In genomic region chr7:142389961-142390650, GRCm38 (mm10) we compare ENCODE assay signal across 25 mouse cellular contexts. TPM values are rescaled to one million over a fixed set of nuclear protein-coding genes. Genes with fewer than 3 reads are reported as not detected.
DNase-seq lines count a peak whose midpoint lies in the region; ATAC-seq lines count a peak whose summit lies in the region.
"Had no signal": no experiment of that assay in that cellular context is flagged by ENCODE, and none has a peak within 500 bp of the region (broad histone marks: within the 10 kb centered on the region; RNA-seq: fewer than 3 reads in every experiment).

No protein-coding gene starts in this region.

- H3K27me3 ChIP-seq in hindbrain, embryonic 10.5 days (ENCODE audit: insufficient read depth, poor library complexity, severe bottlenecking), result 0 out of 2 replicates have a peak, but pooled peaks cover 6% of the 10 kb centered on the region
- H3K27me3 ChIP-seq in hindbrain, embryonic 16.5 days (replicated peaks; ENCODE audit: control insufficient read depth, insufficient read depth, low read length), result no peaks in the 10 kb centered on the region
- H3K27me3 ChIP-seq: embryonic facial prominence, embryonic 13.5 days; heart, embryonic 15.5 days had no signal

- no peak overlapping the region for H3K9ac ChIP-seq in hindbrain, embryonic 16.5 days (ENCODE audit: low read depth, low read length)
- H3K9ac ChIP-seq: embryonic facial prominence, embryonic 13.5 days; heart, embryonic 15.5 days; hindbrain, embryonic 12.5 days; lung, embryonic 14.5 days had no signal

- 84% methylated on average over 3 of the region's 3 CpGs for WGBS in hindbrain, embryonic 10.5 days
- WGBS in hindbrain, embryonic 16.5 days, result 94% methylated on average over 3 of the region's 3 CpGs

- ATAC-seq in granulocyte monocyte progenitor cell, adult 5-6 weeks (replicated peaks; ENCODE audit: poor library complexity, severe bottlenecking), result peak; percentile 46
- peak; percentile 31 for ATAC-seq in megakaryocyte, adult 5-6 weeks (ENCODE audit: poor library complexity, severe bottlenecking)
- no peak for ATAC-seq in hindbrain, embryonic 16.5 days
- ATAC-seq: activated CD4-positive, CD25-positive, alpha-beta regulatory T cell, adult 4 months; forebrain, embryonic 16.5 days; intestine, postnatal 0 days had no signal

- H3K4me2 ChIP-seq in hindbrain, embryonic 16.5 days (ENCODE audit: low read length), result no peak overlapping the region
- H3K4me2 ChIP-seq: embryonic facial prominence, embryonic 13.5 days; heart, embryonic 15.5 days; hindbrain, embryonic 12.5 days; lung, embryonic 14.5 days; midbrain, embryonic 11.5 days had no signal

- H3K36me3 ChIP-seq in hindbrain, embryonic 10.5 days, result peaks cover 5% of the 10 kb centered on the region
- no peaks in the 10 kb centered on the region for H3K36me3 ChIP-seq in hindbrain, embryonic 16.5 days (ENCODE audit: control insufficient read depth, insufficient read depth, low read length)

- peak; percentile 91 for DNase-seq in heart, adult 11 months
- DNase-seq in heart, postnatal 25 days (ENCODE audit: low spot score), result no peak
- DNase-seq in A20 (ENCODE audit: low read depth, low spot score), result peak; percentile 10
- DNase-seq in hindbrain, embryonic 10.5 days (ENCODE audit: low spot score), result no peak
- DNase-seq in embryo, embryonic 10.5 days (ENCODE audit: low spot score), result no peak
- DNase-seq: B cell, adult 2 months; cerebellum, adult 18-20 months; lung, embryonic 14.5 days; retina, postnatal 1 day; right cerebral cortex, postnatal 4 days had no signal

- no peak overlapping the region for H3K27ac ChIP-seq in hindbrain, embryonic 10.5 days
- no peak overlapping the region for H3K27ac ChIP-seq in hindbrain, embryonic 16.5 days (ENCODE audit: low read depth, low read length)
- H3K27ac ChIP-seq: embryonic facial prominence, embryonic 13.5 days; heart, embryonic 15.5 days; hindbrain, embryonic 12.5 days; left cerebral cortex, adult 2 months had no signal

- intact Hi-C loops in heart, postnatal 25 days (cut with DNase I), result loop anchor here (5.0 kb wide), 1 partner anchor 37 kb away; no protein-coding TSS in a partner anchor

- peaks cover 31% of the 10 kb centered on the region for H3K4me1 ChIP-seq in hindbrain, embryonic 10.5 days (replicated peaks)
- H3K4me1 ChIP-seq in hindbrain, embryonic 16.5 days (ENCODE audit: control insufficient read depth, insufficient read depth, low read depth, low read length), result peaks cover 15% of the 10 kb centered on the region

- no peaks in the 10 kb centered on the region for H3K9me3 ChIP-seq in hindbrain, embryonic 10.5 days
- no peaks in the 10 kb centered on the region for H3K9me3 ChIP-seq in hindbrain, embryonic 16.5 days (ENCODE audit: control insufficient read depth, low read length)
- H3K9me3 ChIP-seq: embryonic facial prominence, embryonic 13.5 days; heart, embryonic 15.5 days; hindbrain, embryonic 12.5 days had no signal

- no peak overlapping the region for H3K4me3 ChIP-seq in hindbrain, embryonic 10.5 days
- H3K4me3 ChIP-seq in hindbrain, embryonic 16.5 days (ENCODE audit: low read length), result no peak overlapping the region
- H3K4me3 ChIP-seq: embryonic facial prominence, embryonic 13.5 days; heart, embryonic 15.5 days; hindbrain, embryonic 12.5 days; layer of hippocampus, adult 2 months; left cerebral cortex, adult 2 months had no signal

RNA-seq across cellular contexts. Expression of gene Ctsd, which starts 2.3 kb away (rescaled TPM):
- 100 to 1,000 TPM; 692 to 727 TPM for total RNA-seq in heart, postnatal 25 days (2021)
- 152 and 191 TPM in 2 replicates for total RNA-seq in granulocyte monocyte progenitor cell, adult 5-6 weeks (2014; fragmentation: Nextera tagmentation)
- 128 and 144 TPM in 2 replicates for total RNA-seq in granulocyte monocyte progenitor cell, adult 5-6 weeks (2017)
- 193 and 197 TPM in 2 replicates for total RNA-seq in megakaryocyte, adult 5-6 weeks (2015)
- 218 and 236 TPM in 2 replicates for total RNA-seq in megakaryocyte, adult 5-6 weeks (2017)
- 159 and 198 TPM in 2 replicates for polyA plus RNA-seq in hindbrain, embryonic 10.5 days (2016; fragmentation: Nextera tagmentation; extraction: Ambion mirVana)
- polyA plus RNA-seq in hindbrain, embryonic 16.5 days (2015; fragmentation: Nextera tagmentation; extraction: Ambion mirVana), result 356 and 378 TPM in 2 replicates

RNA-seq across cellular contexts. Expression of gene Gm49369, which starts 7.6 kb away (rescaled TPM):
- 1 to 10 TPM; 3.0 to 4.1 TPM for total RNA-seq in heart, postnatal 25 days (2021)
- not detected in 2 replicates for total RNA-seq in granulocyte monocyte progenitor cell, adult 5-6 weeks (2014; fragmentation: Nextera tagmentation)
- 38.0 and 63.2 TPM in 2 replicates for total RNA-seq in granulocyte monocyte progenitor cell, adult 5-6 weeks (2017)
- not detected in 2 replicates for total RNA-seq in megakaryocyte, adult 5-6 weeks (2015)
- 24.9 and 36.8 TPM in 2 replicates for total RNA-seq in megakaryocyte, adult 5-6 weeks (2017)
- polyA plus RNA-seq in hindbrain, embryonic 10.5 days (2016; fragmentation: Nextera tagmentation; extraction: Ambion mirVana), result 1.5 TPM in 1 of 2 replicates, not detected in the other
- 6.4 TPM in 1 of 2 replicates, not detected in the other for polyA plus RNA-seq in hindbrain, embryonic 16.5 days (2015; fragmentation: Nextera tagmentation; extraction: Ambion mirVana)
- polyA plus RNA-seq: activated CD4-positive, CD25-positive, alpha-beta regulatory T cell, adult 4 months; embryonic facial prominence, embryonic 13.5 days; forebrain, embryonic 16.5 days; hindbrain, embryonic 12.5 days; intestine, postnatal 0 days; lung, embryonic 14.5 days had no signal

RNA-seq across cellular contexts. Expression of gene Ifitm10, which starts 16.6 kb away (rescaled TPM):
- 1 to 10 TPM; 1.8 to 2.0 TPM for total RNA-seq in heart, postnatal 25 days (2021)
- total RNA-seq in granulocyte monocyte progenitor cell, adult 5-6 weeks (2014; fragmentation: Nextera tagmentation), result 1.5 TPM in 1 of 2 replicates, not detected in the other
- total RNA-seq in granulocyte monocyte progenitor cell, adult 5-6 weeks (2017), result not detected in 2 replicates
- 2.1 and 3.6 TPM in 2 replicates for total RNA-seq in megakaryocyte, adult 5-6 weeks (2015)
- total RNA-seq in megakaryocyte, adult 5-6 weeks (2017), result 0.48 and 1.4 TPM in 2 replicates
- 0.63 and 1.1 TPM in 2 replicates for polyA plus RNA-seq in hindbrain, embryonic 10.5 days (2016; fragmentation: Nextera tagmentation; extraction: Ambion mirVana)
- 13.3 and 14.9 TPM in 2 replicates for polyA plus RNA-seq in hindbrain, embryonic 16.5 days (2015; fragmentation: Nextera tagmentation; extraction: Ambion mirVana)

RNA-seq across cellular contexts. Expression of gene Syt8, which starts 44.5 kb away (rescaled TPM):
- total RNA-seq in heart, postnatal 25 days (2021), result not detected
- total RNA-seq in granulocyte monocyte progenitor cell, adult 5-6 weeks (2014; fragmentation: Nextera tagmentation), result not detected in 2 replicates
- total RNA-seq in granulocyte monocyte progenitor cell, adult 5-6 weeks (2017), result not detected in 2 replicates
- total RNA-seq in megakaryocyte, adult 5-6 weeks (2015), result 0.39 TPM in 1 of 2 replicates, not detected in the other
- total RNA-seq in megakaryocyte, adult 5-6 weeks (2017), result not detected in 2 replicates
- polyA plus RNA-seq in hindbrain, embryonic 10.5 days (2016; fragmentation: Nextera tagmentation; extraction: Ambion mirVana), result not detected in 2 replicates
- not detected in 2 replicates for polyA plus RNA-seq in hindbrain, embryonic 16.5 days (2015; fragmentation: Nextera tagmentation; extraction: Ambion mirVana)
- total RNA-seq: adrenal gland, postnatal 4 days; gastrocnemius, adult 18-20 months; layer of hippocampus, adult 2 months; left cerebral cortex, adult 2 months had no signal
- polyA plus RNA-seq: activated CD4-positive, CD25-positive, alpha-beta regulatory T cell, adult 4 months; forebrain, embryonic 16.5 days; limb, embryonic 11.5 days; lung, embryonic 14.5 days; midbrain, embryonic 11.5 days had no signal

RNA-seq across cellular contexts. Expression of gene Tnni2, which starts 51.5 kb away (rescaled TPM):
- 1 to 10 TPM; 4.4 to 7.1 TPM for total RNA-seq in heart, postnatal 25 days (2021)
- 5.6 and 6.0 TPM in 2 replicates for total RNA-seq in granulocyte monocyte progenitor cell, adult 5-6 weeks (2014; fragmentation: Nextera tagmentation)
- total RNA-seq in granulocyte monocyte progenitor cell, adult 5-6 weeks (2017), result 3.0 and 8.1 TPM in 2 replicates
- 18.8 and 20.9 TPM in 2 replicates for total RNA-seq in megakaryocyte, adult 5-6 weeks (2015)
- 25.6 and 27.6 TPM in 2 replicates for total RNA-seq in megakaryocyte, adult 5-6 weeks (2017)
- polyA plus RNA-seq in hindbrain, embryonic 10.5 days (2016; fragmentation: Nextera tagmentation; extraction: Ambion mirVana), result 1.2 and 1.3 TPM in 2 replicates
- 2.0 and 22.5 TPM in 2 replicates for polyA plus RNA-seq in hindbrain, embryonic 16.5 days (2015; fragmentation: Nextera tagmentation; extraction: Ambion mirVana)
- total RNA-seq: layer of hippocampus, adult 2 months had no signal
- polyA plus RNA-seq: activated CD4-positive, CD25-positive, alpha-beta regulatory T cell, adult 4 months; forebrain, embryonic 16.5 days had no signal

Comparison
In these comparisons a context has a peak if more than half of its experiments do, and no peak if none do; other contexts are left out.
1. DNase-seq: peak in heart, adult 11 months (single experiment) and A20 (single experiment); none in heart, postnatal 25 days (single experiment), hindbrain, embryonic 10.5 days (single experiment) and embryo, embryonic 10.5 days (single experiment).